Mouse (Mus musculus): ENCODE results near the gene 6030452D12Rik. TPM values are rescaled to one million over a fixed set of nuclear protein-coding genes. Genes with fewer than 3 reads are reported as not detected.

Gene 6030452D12Rik
- polyA plus RNA-seq, 1 experiment from 2014 or later: not detected

GRCm38 (mm10) chr8:106548366-106548936 is 48.1 kb downstream of the 6030452D12Rik start:
- no peak overlapping the region for H3K9ac ChIP-seq (replicated peaks)
- no peaks in the 10 kb centered on the region for H3K27me3 ChIP-seq (ENCODE audit: insufficient read depth, low read length)
- ATAC-seq: no peak
- no peak overlapping the region for H3K27ac ChIP-seq (ENCODE audit: low read depth)
- H3K4me1 ChIP-seq (ENCODE audit: insufficient read depth): no peaks in the 10 kb centered on the region
- no peak overlapping the region for H3K4me2 ChIP-seq (ENCODE audit: low read depth, low read length)
- TF ChIP-seq EP300 (IDR thresholded peaks at IDR 0.05; ENCODE audit: low read depth): no peak
- TF ChIP-seq CTCF (IDR thresholded peaks at IDR 0.05; ENCODE audit: low read depth): no peak
- no peaks in the 10 kb centered on the region for H3K9me3 ChIP-seq (ENCODE audit: low read length)
- WGBS (ENCODE audit: insufficient replicate concordance): 62% methylated on average over 10 of the region's 10 CpGs
- no peaks in the 10 kb centered on the region for H3K36me3 ChIP-seq (replicated peaks; ENCODE audit: insufficient read depth, low read length)
- no peak overlapping the region for H3K4me3 ChIP-seq (ENCODE audit: low read depth, low read length)
- no peak for DNase-seq

DNA sequence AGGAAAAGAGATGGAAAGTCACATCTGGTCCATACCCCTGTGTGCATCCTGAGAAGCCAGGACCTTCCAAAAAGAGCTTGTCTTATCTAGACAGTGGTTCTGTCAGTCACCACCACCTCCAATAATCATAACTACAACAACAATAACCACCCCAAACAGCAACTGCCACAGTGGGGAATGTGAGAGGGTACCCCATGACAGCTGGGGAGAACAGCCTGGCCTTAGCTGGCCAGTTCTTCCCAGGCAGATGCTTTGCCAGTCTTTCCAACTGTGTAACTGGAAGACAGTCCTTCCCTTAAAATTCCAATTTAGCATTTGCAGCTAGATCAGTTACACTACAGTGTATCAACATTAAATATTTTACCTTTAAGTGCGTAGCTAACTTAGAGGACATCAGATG is 50.6 kb downstream of the 6030452D12Rik start:
- Histone ChIP-seq H3K27ac (ENCODE audit: low read depth) (no peak overlapping the region), H3K36me3 (replicated peaks; ENCODE audit: insufficient read depth, low read length) (no peaks in the 10 kb centered on the region), H3K9me3 (ENCODE audit: low read length) (no peaks in the 10 kb centered on the region), H3K4me2 (ENCODE audit: low read depth, low read length) (no peak overlapping the region), H3K9ac (replicated peaks) (no peak overlapping the region), H3K4me1 (ENCODE audit: insufficient read depth) (no peaks in the 10 kb centered on the region), H3K4me3 (ENCODE audit: low read depth, low read length) (no peak overlapping the region), H3K27me3 (ENCODE audit: insufficient read depth, low read length) (no peaks in the 10 kb centered on the region)
- no peak for TF ChIP-seq CTCF (IDR thresholded peaks at IDR 0.05; ENCODE audit: low read depth)
- no peak for TF ChIP-seq EP300 (IDR thresholded peaks at IDR 0.05; ENCODE audit: low read depth)
- DNase-seq (no peak), ATAC-seq (no peak)
- WGBS (ENCODE audit: insufficient replicate concordance): 100% methylated on average over 1 of the region's 1 CpGs

- H3K4me2 ChIP-seq (ENCODE audit: low read depth, low read length): no peak overlapping the region
- 92% methylated on average over 5 of the region's 5 CpGs for WGBS (ENCODE audit: insufficient replicate concordance)
- H3K9ac ChIP-seq (replicated peaks): no peak overlapping the region
- H3K27ac ChIP-seq (ENCODE audit: low read depth): no peak overlapping the region
- ATAC-seq: no peak
- DNase-seq: no peak
- peaks cover 3% of the 10 kb centered on the region; the same call in 1 of the 2 replicates for H3K9me3 ChIP-seq (ENCODE audit: low read length)
- no peak overlapping the region for H3K4me3 ChIP-seq (ENCODE audit: low read depth, low read length)
- peak; percentile 25; the same call in 1 of the 2 replicates for TF ChIP-seq CTCF (IDR thresholded peaks at IDR 0.05; ENCODE audit: low read depth)
- no peak for TF ChIP-seq EP300 (IDR thresholded peaks at IDR 0.05; ENCODE audit: low read depth)
- H3K36me3 ChIP-seq (replicated peaks; ENCODE audit: insufficient read depth, low read length): no peaks in the 10 kb centered on the region
- H3K4me1 ChIP-seq (ENCODE audit: insufficient read depth): no peaks in the 10 kb centered on the region
- no peaks in the 10 kb centered on the region for H3K27me3 ChIP-seq (ENCODE audit: insufficient read depth, low read length)
These were observed 53.7 kb downstream of the 6030452D12Rik start for GRCm38 (mm10) chr8:106554011-106554410.

- no peak overlapping the region for H3K4me2 ChIP-seq (ENCODE audit: low read depth, low read length)
- no peaks in the 10 kb centered on the region for H3K36me3 ChIP-seq (replicated peaks; ENCODE audit: insufficient read depth, low read length)
- 38% methylated on average over 6 of the region's 7 CpGs for WGBS (ENCODE audit: insufficient replicate concordance)
- H3K4me1 ChIP-seq (ENCODE audit: insufficient read depth): peaks cover 12% of the 10 kb centered on the region
- peaks cover 3% of the 10 kb centered on the region; the same call in 1 of the 2 replicates for H3K9me3 ChIP-seq (ENCODE audit: low read length)
- TF ChIP-seq EP300 (IDR thresholded peaks at IDR 0.05; ENCODE audit: low read depth) (no peak), CTCF (IDR thresholded peaks at IDR 0.05; ENCODE audit: low read depth) (no peak)
- no peak overlapping the region for H3K9ac ChIP-seq (replicated peaks)
- no peak overlapping the region for H3K4me3 ChIP-seq (ENCODE audit: low read depth, low read length)
- DNase-seq (no peak), ATAC-seq (no peak)
- no peaks in the 10 kb centered on the region for H3K27me3 ChIP-seq (ENCODE audit: insufficient read depth, low read length)
- no peak overlapping the region for H3K27ac ChIP-seq (ENCODE audit: low read depth)
These were observed 55.8 kb downstream of the 6030452D12Rik start for GRCm38 (mm10) chr8:106556068-106556645.

Other genes starting within 250 kb of the 6030452D12Rik start
- 1.2 and 1.3 TPM in 2 replicates for gene Smpd3, start 162.5 kb upstream of the 6030452D12Rik start, polyA plus RNA-seq (2015; fragmentation: Nextera tagmentation; extraction: Ambion mirVana)
- gene Zfp90, start 85.2 kb upstream of the 6030452D12Rik start, polyA plus RNA-seq (2015; fragmentation: Nextera tagmentation; extraction: Ambion mirVana): 2.8 and 2.9 TPM in 2 replicates
- gene Cdh3, start 10.4 kb downstream of the 6030452D12Rik start, polyA plus RNA-seq (2015; fragmentation: Nextera tagmentation; extraction: Ambion mirVana): 0.56 and 0.65 TPM in 2 replicates
- 7.2 and 7.3 TPM in 2 replicates for gene Gm10073, start 72.9 kb downstream of the 6030452D12Rik start, polyA plus RNA-seq (2015; fragmentation: Nextera tagmentation; extraction: Ambion mirVana)
- gene Cdh1, start 102.8 kb downstream of the 6030452D12Rik start, polyA plus RNA-seq (2015; fragmentation: Nextera tagmentation; extraction: Ambion mirVana): 25.0 and 28.8 TPM in 2 replicates
- 1.5 and 1.8 TPM in 2 replicates for gene Tango6, start 182.5 kb downstream of the 6030452D12Rik start, polyA plus RNA-seq (2015; fragmentation: Nextera tagmentation; extraction: Ambion mirVana)